Mouse (Mus musculus) ES-Bruce4 (cell line): Measurements from ENCODE around the gene Cacng6.

Experiments
- CTCF ChIP-seq: IDR thresholded peaks from one replicate; pipeline ENCODE4 v1.8.1; 2011; ENCODE audit warnings: low read depth, low read length
- POLR2A ChIP-seq: IDR thresholded peaks from one replicate; pipeline ENCODE4 v1.8.1; 2011; ENCODE audit warnings: low read length; ENCODE audit not compliant: insufficient read depth

GRCm38 (mm10) chr7:3432066-3432465 is 8.1 kb downstream of the Cacng6 start:
- no peak for TF ChIP-seq POLR2A
- TF ChIP-seq CTCF, result no peak
